Mouse (Mus musculus) c-Kit-positive CD71-positive TER-119-positive erythroid progenitor cells, embryonic 14.5 days (primary cell): ENCODE measurements around the gene Fam217b.

Experiments used
- DNase-seq: peaks from one replicate; pipeline ENCODE4 v3.0.0-alpha.2; 2013; ENCODE audit warnings: low spot score

Gene Fam217b

GRCm38 (mm10) chr2:178449386-178449785 is 35.1 kb downstream of the Fam217b start:
- DNase-seq: no peak

- no peak for DNase-seq
Measured at GRCm38 (mm10) chr2:178450236-178450635, 35.9 kb downstream of the Fam217b start.

GRCm38 (mm10) chr2:178450961-178451360 is 36.6 kb downstream of the Fam217b start:
- no peak for DNase-seq

- DNase-seq: no peak
Measured at GRCm38 (mm10) chr2:178454664-178455516, 40.6 kb downstream of the Fam217b start.

- no peak for DNase-seq
Measured at GRCm38 (mm10) chr2:178457414-178457813, 43.1 kb downstream of the Fam217b start.

GRCm38 (mm10) chr2:178460353-178460752 is 46.0 kb downstream of the Fam217b start:
- no peak for DNase-seq

GRCm38 (mm10) chr2:178471546-178472480 is 57.5 kb downstream of the Fam217b start:
- DNase-seq: no peak

- DNase-seq: no peak
Measured at GRCm38 (mm10) chr2:178473916-178474315, 59.6 kb downstream of the Fam217b start.
